Mouse (Mus musculus) kidney, adult 2 months (tissue): ENCODE data around the gene Pth2. TPM values are rescaled to one million over a fixed set of nuclear protein-coding genes. Genes with fewer than 3 reads are reported as not detected.
"Not testable (repeated sequence)": the region's sequence is repeated elsewhere in the genome, so short reads cannot be mapped to it uniquely, and the experiment has no call there.

Source experiments
- DNase-seq: peaks from one replicate; pipeline ENCODE4 v3.0.0; 2021
- H3K27ac ChIP-seq: fragments of 200-500 bp; 2 replicates; pipeline ENCODE4 v1.5.1; 2012; ENCODE audit warnings: low read depth, low read length, control low read depth, inconsistent platforms; ENCODE audit not compliant: insufficient read depth
- H3K27me3 ChIP-seq: fragments of 200-500 bp; replicated peaks from 2 replicates; pipeline ENCODE4 v1.6.1; 2012; ENCODE audit warnings: mild to moderate bottlenecking, moderate library complexity, low read length, inconsistent platforms; ENCODE audit not compliant: control insufficient read depth, insufficient read depth
- H3K36me3 ChIP-seq: fragments of 200-500 bp; 2 replicates; pipeline ENCODE4 v1.6.1; 2012; ENCODE audit warnings: mild to moderate bottlenecking, moderate library complexity, low read length, inconsistent platforms; ENCODE audit not compliant: control insufficient read depth, insufficient read depth
- H3K4me1 ChIP-seq: fragments of 200-500 bp; 2 replicates; pipeline ENCODE4 v1.6.1; 2011; ENCODE audit warnings: low read length; ENCODE audit not compliant: control insufficient read depth, insufficient read depth
- H3K4me3 ChIP-seq: fragments of 200-500 bp; 2 replicates; pipeline ENCODE4 v1.5.1; 2011; ENCODE audit warnings: mild to moderate bottlenecking, low read depth, low read length, control low read depth; ENCODE audit not compliant: insufficient read depth
- CTCF ChIP-seq: fragments of 200-500 bp; conservative IDR thresholded peaks from 2 replicates; pipeline ENCODE4 v1.5.1; 2011; ENCODE audit warnings: low read depth, mild to moderate bottlenecking, control low read depth, low read length, moderate library complexity, mixed read lengths; ENCODE audit not compliant: insufficient read depth, insufficient read length
- POLR2A ChIP-seq: fragments of 200-500 bp; IDR thresholded peaks from one replicate; pipeline ENCODE4 v1.6.1; 2011; ENCODE audit warnings: low read depth, low read length, control low read depth
- WGBS: fragments of 180-500 bp; shearing (Covaris S2); methylation state at CpG from one replicate; pipeline ENCODE4 v1.1.7; 2018; 5-methylcytosine and 5-hydroxymethylcytosine counted together
- polyA plus RNA-seq: library from polyadenylated mRNA; depleted of rRNA; stranded (reverse); fragments of >200 nt; gene quantifications from 2 replicates; pipeline ENCODE4 v1.2.3, GENCODE M21; 2012

Pth2 gene
- polyA plus RNA-seq, 1 experiment = not detected

- no peak overlapping the region for H3K4me3 ChIP-seq
- no peak for DNase-seq
- 95% methylated on average over 8 of the region's 8 CpGs for WGBS
- H3K27me3 ChIP-seq = no peaks in the 10 kb centered on the region
- no peak overlapping the region for H3K27ac ChIP-seq
- peaks cover 15% of the 10 kb centered on the region; the same call in 1 of the 2 replicates for H3K4me1 ChIP-seq
- peaks cover 2% of the 10 kb centered on the region for H3K36me3 ChIP-seq
- TF ChIP-seq POLR2A (no peak), CTCF (no peak)
These were observed 35.3 kb upstream of the Pth2 start for GRCm38 (mm10) chr7:45145460-45145859.

DNA sequence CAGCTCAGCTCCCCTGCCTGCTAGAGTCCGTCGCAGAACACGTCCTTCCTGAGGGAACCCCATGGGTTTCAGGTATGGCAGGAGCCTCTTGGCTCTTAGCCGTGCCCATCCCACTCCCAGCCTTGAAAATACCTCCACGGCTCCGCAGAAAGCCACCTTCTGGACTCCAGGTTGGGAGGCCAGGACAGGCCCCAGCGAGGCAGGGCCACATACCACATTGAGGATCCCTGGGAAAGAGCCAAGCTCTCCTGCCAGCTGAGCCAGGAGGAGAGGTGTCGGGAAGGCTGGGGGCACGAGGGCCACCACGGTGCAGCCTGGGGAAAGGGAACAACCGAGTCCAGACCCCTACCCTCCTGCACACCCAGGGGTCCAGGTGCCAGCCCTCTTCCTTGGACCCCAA, 33.5 kb upstream of the Pth2 start:
- 54% methylated on average over 11 of the region's 11 CpGs for WGBS
- DNase-seq = peak; percentile 63
- Histone ChIP-seq H3K27ac (peak overlapping the region; percentile 53), H3K36me3 (peaks cover 2% of the 10 kb centered on the region), H3K4me1 (peaks cover 15% of the 10 kb centered on the region; the same call in 1 of the 2 replicates), H3K27me3 (no peaks in the 10 kb centered on the region), H3K4me3 (peak overlapping the region; percentile 20)
- TF ChIP-seq CTCF (no peak), POLR2A (no peak)

DNA sequence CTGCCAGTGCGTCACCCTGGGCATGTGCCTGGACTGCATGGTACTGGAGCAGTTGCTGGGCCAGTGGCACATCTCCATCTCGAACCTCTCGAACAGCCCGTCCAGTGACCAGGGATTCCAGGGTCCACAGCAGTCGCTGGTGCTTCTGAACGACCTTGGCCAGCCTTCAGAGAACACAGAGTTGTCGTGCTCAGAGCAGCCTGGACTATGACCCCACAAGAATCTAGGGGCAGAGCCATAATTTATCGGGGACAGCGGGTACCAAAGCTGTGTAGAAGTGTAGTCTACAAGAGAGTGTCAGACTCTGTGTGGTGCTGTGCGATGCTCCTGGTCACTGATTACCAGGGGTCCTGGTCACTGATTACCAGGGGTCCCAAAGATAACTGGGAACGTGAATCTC, 32.9 kb upstream of the Pth2 start:
- 39% methylated on average over 11 of the region's 11 CpGs for WGBS

GRCm38 (mm10) chr7:45148534-45149098, 32.2 kb upstream of the Pth2 start:
- Histone ChIP-seq H3K27ac (peak overlapping the region; percentile 72), H3K4me1 (peaks cover 15% of the 10 kb centered on the region; the same call in 1 of the 2 replicates), H3K4me3 (no peak overlapping the region), H3K36me3 (peaks cover 2% of the 10 kb centered on the region), H3K27me3 (no peaks in the 10 kb centered on the region)
- no peak for DNase-seq
- WGBS = 47% methylated on average over 4 of the region's 4 CpGs
- TF ChIP-seq POLR2A (no peak), CTCF (no peak)

More for the DNA sequence above, 32.9 kb upstream of the Pth2 start:
- Histone ChIP-seq H3K27me3 (no peaks in the 10 kb centered on the region), H3K4me1 (peaks cover 15% of the 10 kb centered on the region; the same call in 1 of the 2 replicates), H3K36me3 (peaks cover 2% of the 10 kb centered on the region), H3K4me3 (no peak overlapping the region), H3K27ac (peak overlapping the region; percentile 72)
- DNase-seq = peak; percentile 73
- TF ChIP-seq POLR2A = no peak
- no peak for TF ChIP-seq CTCF

DNA sequence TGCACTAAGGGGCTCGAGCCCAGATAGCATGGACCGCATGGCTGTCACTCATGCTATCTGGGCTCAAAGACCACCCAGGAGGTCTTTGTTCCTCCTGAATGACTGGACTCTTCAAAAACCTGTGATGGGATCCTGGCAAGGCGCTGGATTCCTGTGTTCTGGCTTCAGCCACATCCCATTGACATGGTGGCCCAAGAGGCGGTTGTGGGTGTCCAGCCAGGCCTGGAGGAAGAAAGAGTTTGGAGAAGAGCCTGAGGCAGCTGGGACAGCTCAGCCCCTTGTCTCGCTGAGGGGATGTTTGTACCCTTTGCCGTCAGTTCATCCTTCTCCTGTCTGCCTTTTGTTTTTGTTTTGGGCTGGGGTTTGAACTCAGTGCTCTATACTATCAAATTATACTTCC, 31.2 kb upstream of the Pth2 start:
- H3K36me3 ChIP-seq = no peaks in the 10 kb centered on the region; the same call in 1 of the 2 replicates
- H3K4me1 ChIP-seq = peaks cover 15% of the 10 kb centered on the region; the same call in 1 of the 2 replicates
- DNase-seq = peak; percentile 38
- H3K4me3 ChIP-seq = no peak overlapping the region
- no peak for TF ChIP-seq POLR2A
- no peak for TF ChIP-seq CTCF
- no peaks in the 10 kb centered on the region for H3K27me3 ChIP-seq
- 73% methylated on average over 6 of the region's 6 CpGs for WGBS
- peak overlapping the region; percentile 5 for H3K27ac ChIP-seq

- Histone ChIP-seq H3K4me3 (no peak overlapping the region), H3K4me1 (peaks cover 15% of the 10 kb centered on the region; the same call in 1 of the 2 replicates), H3K27me3 (no peaks in the 10 kb centered on the region), H3K27ac (peak overlapping the region; percentile 61), H3K36me3 (no peaks in the 10 kb centered on the region; the same call in 1 of the 2 replicates)
- WGBS = 59% methylated on average over 4 of the region's 4 CpGs
- no peak for TF ChIP-seq POLR2A
- no peak for TF ChIP-seq CTCF
- no peak for DNase-seq
These were observed 30.5 kb upstream of the Pth2 start for GRCm38 (mm10) chr7:45150321-45150720.

DNA sequence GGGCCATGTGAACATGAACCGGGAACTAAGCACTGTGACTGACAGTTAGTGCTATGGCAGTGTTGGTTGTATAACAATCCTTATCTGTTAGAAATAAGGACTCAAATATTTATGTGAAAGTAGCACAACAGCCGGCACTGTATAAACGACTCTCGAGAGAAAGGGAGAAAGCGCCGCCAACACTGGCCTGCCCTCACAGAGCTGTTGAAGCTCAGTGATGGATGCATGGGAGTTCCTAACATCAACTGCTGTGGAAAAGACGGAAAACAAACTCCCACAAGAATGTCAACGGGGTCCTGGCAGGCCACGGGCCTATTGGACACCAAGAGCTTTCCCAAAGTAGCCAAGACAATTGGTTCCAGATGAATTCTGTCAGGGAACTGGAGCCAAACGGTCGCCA, 29.5 kb upstream of the Pth2 start:
- H3K27ac ChIP-seq = peak overlapping the region; percentile 61
- peak; percentile 65 for DNase-seq
- no peak overlapping the region for H3K4me3 ChIP-seq
- no peaks in the 10 kb centered on the region for H3K36me3 ChIP-seq
- TF ChIP-seq CTCF (no peak), POLR2A (no peak)
- no peaks in the 10 kb centered on the region for H3K27me3 ChIP-seq
- WGBS = 48% methylated on average over 11 of the region's 11 CpGs
- peaks cover 15% of the 10 kb centered on the region; the same call in 1 of the 2 replicates for H3K4me1 ChIP-seq

DNA sequence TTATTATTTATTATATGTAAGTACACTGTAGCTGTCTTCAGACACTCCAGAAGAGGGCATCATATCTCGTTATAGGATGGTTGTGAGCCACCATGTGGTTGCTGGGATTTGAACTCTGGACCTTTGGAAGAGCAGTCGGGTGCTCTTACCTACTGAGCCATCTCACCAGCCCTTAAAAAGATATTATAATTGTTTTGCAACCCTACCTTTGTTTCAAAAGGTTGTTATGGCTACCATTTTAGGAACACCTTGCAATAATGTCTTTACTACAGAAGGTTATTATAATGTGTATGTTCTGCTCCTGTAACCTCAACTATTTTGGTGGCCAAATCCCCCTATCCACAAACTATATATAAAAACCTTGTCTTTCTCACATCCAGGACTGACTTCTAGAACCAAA, 27.7 kb upstream of the Pth2 start:
- H3K27me3 ChIP-seq, H3K4me1 ChIP-seq, DNase-seq, H3K36me3 ChIP-seq, H3K27ac ChIP-seq, H3K4me3 ChIP-seq: not testable (repeated sequence)
- WGBS = 63% methylated on average over 2 of the region's 2 CpGs
